Mouse (Mus musculus) brain, embryonic 14.5 days (tissue): ENCODE data around the gene Dpf1.

ENCODE experiments used
- CTCF ChIP-seq: fragments of 200-500 bp; IDR thresholded peaks from 2 replicates; pipeline ENCODE4 v1.5.1; 2012; ENCODE audit warnings: inconsistent platforms, mild to moderate bottlenecking, moderate library complexity, borderline replicate concordance; ENCODE audit not compliant: insufficient read depth, insufficient read length; ENCODE audit errors: extremely low read depth
- POLR2A ChIP-seq: fragments of 200-500 bp; IDR thresholded peaks from 2 replicates; pipeline ENCODE4 v1.6.1; 2012; ENCODE audit warnings: mild to moderate bottlenecking, inconsistent platforms, borderline replicate concordance; ENCODE audit not compliant: poor library complexity, insufficient read depth, insufficient read length, severe bottlenecking; ENCODE audit errors: extremely low read depth

GRCm38 (mm10) chr7:29309221-29309721 lies 5.5 kb downstream of the Dpf1 start:
- no peak for TF ChIP-seq CTCF
- TF ChIP-seq POLR2A, result no peak
